ENCODE assay signal across 10 mouse cellular contexts in the genomic region with DNA sequence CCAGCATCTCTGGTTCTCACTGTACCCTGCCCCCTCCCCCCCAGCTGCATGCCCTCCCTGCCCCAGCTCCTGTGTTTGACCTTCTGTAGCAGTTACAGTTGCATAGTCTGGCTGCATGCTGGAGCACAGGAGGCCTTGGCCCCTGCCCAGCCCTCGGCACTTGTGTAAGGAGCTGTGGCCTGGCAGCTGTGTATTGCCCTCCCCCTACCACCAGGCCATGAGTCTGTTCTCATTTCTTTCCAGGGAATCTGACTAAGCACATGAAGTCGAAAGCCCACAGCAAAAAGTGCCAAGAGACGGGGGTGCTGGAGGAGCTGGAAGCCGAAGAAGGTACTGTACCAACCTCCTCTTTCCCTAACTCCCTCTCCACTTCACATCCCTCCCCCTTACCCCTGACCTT. TPM values are rescaled to one million over a fixed set of nuclear protein-coding genes. Genes with fewer than 3 reads are reported as not detected.
DNase-seq lines count a peak whose midpoint lies in the region; ATAC-seq and TF ChIP-seq lines count a peak whose summit lies in the region.
"Had no signal": no experiment of that assay in that cellular context is flagged by ENCODE, and none has a peak within 500 bp of the region (broad histone marks: within the 10 kb centered on the region; RNA-seq: fewer than 3 reads in every experiment).

No protein-coding gene starts in this region.

- intact Hi-C loops in heart, postnatal 14 days (cut with DNase I), result loop anchor here (5.0 kb wide), 1 partner anchor 211 kb away; no protein-coding TSS in a partner anchor

- WGBS in kidney, adult 2 months, result 73% methylated on average over 4 of the region's 4 CpGs
- WGBS in kidney, embryonic 14.5 days, result 76% methylated on average over 4 of the region's 4 CpGs

- H3K4me2 ChIP-seq in kidney, embryonic 14.5 days (replicated peaks; ENCODE audit: low read depth, low read length), result no peak overlapping the region

- no peaks in the 10 kb centered on the region for H3K36me3 ChIP-seq in kidney, adult 2 months (ENCODE audit: control insufficient read depth, insufficient read depth, low read length)
- H3K36me3 ChIP-seq in kidney, embryonic 14.5 days (ENCODE audit: control insufficient read depth, insufficient read depth, low read length), result no peaks in the 10 kb centered on the region

- TF ChIP-seq CTCF in kidney, adult 2 months (conservative IDR thresholded peaks at IDR 0.05; ENCODE audit: insufficient read depth, insufficient read length, low read depth, low read length), result no peak

- H3K9ac ChIP-seq in kidney, embryonic 14.5 days (ENCODE audit: low read depth, low read length), result no peak overlapping the region

- no peak for ATAC-seq in kidney, embryonic 14.5 days (ENCODE audit: low FRiP score, low TSS enrichment)
- no peak for ATAC-seq in monocyte, adult 5-6 weeks (replicated peaks; ENCODE audit: insufficient number of reproducible peaks, low FRiP score, low TSS enrichment, poor library complexity, severe bottlenecking)

- H3K4me1 ChIP-seq in kidney, adult 2 months (ENCODE audit: control insufficient read depth, insufficient read depth, low read length), result no peaks in the 10 kb centered on the region
- no peaks in the 10 kb centered on the region for H3K4me1 ChIP-seq in kidney, embryonic 14.5 days (ENCODE audit: control insufficient read depth, insufficient read depth, low read length)

- H3K9me3 ChIP-seq in kidney, embryonic 14.5 days (ENCODE audit: control insufficient read depth, low read length), result no peaks in the 10 kb centered on the region

- no peaks in the 10 kb centered on the region for H3K27me3 ChIP-seq in kidney, adult 2 months (replicated peaks; ENCODE audit: control insufficient read depth, insufficient read depth, low read length)
- H3K27me3 ChIP-seq in kidney, embryonic 14.5 days (ENCODE audit: control insufficient read depth, insufficient read depth, low read length), result no peaks in the 10 kb centered on the region

- no peak for TF ChIP-seq POLR2A in kidney, adult 2 months (IDR thresholded peaks at IDR 0.05; ENCODE audit: low read depth, low read length)

- peak; percentile 9 for DNase-seq in kidney, adult 2 months
- DNase-seq in kidney, postnatal 14 days, result no peak
- DNase-seq in Muller cell, postnatal 12 days (ENCODE audit: inconsistent ontology term), result peak; percentile 92
- peak; percentile 81 for DNase-seq in brain, adult 2 months (ENCODE audit: low read depth, low spot score)
- DNase-seq in heart, postnatal 14 days, result peak; percentile 64 to 76
- DNase-seq in cerebellum, adult 18-20 months, result no peak

- no peak overlapping the region for H3K27ac ChIP-seq in kidney, adult 2 months (ENCODE audit: insufficient read depth, low read depth, low read length)
- H3K27ac ChIP-seq in kidney, embryonic 14.5 days (ENCODE audit: low read depth, low read length), result no peak overlapping the region

- no peak overlapping the region for H3K4me3 ChIP-seq in kidney, adult 2 months (ENCODE audit: insufficient read depth, low read depth, low read length)
- H3K4me3 ChIP-seq in kidney, embryonic 14.5 days (ENCODE audit: low read length), result no peak overlapping the region

RNA-seq across cellular contexts. Expression of gene Edn2, which starts 33.0 kb away (rescaled TPM):
- polyA plus RNA-seq in kidney, adult 2 months (2012; rRNA removed), result not detected in 2 replicates
- total RNA-seq in heart, postnatal 14 days (2021), result not detected
- not detected in 2 replicates for polyA plus RNA-seq in kidney, embryonic 14.5 days (2014; fragmentation: Nextera tagmentation; extraction: Ambion mirVana)
- total RNA-seq in monocyte, adult 5-6 weeks (2017), result not detected in 3 replicates
- total RNA-seq: layer of hippocampus, adult 8-10 months; megakaryocyte, adult 5-6 weeks had no signal

Comparison
In these comparisons a context has a peak if more than half of its experiments do, and no peak if none do; other contexts are left out.
1. DNase-seq: peak in kidney, adult 2 months (single experiment), Muller cell, postnatal 12 days (single experiment), brain, adult 2 months (single experiment) and heart, postnatal 14 days (2 of 2); none in kidney, postnatal 14 days (single experiment) and cerebellum, adult 18-20 months (0 of 2).